Mouse (Mus musculus) megakaryocyte, adult 5-6 weeks (primary cell): ENCODE measurements at regions not wholly inside any gene's neighbourhood (a gene's known extent, or its start where the extent isn't known, plus 50 kb on each side); places are given as distances from the start of the nearest gene placed in this dataset.
A peak's percentile ranks its signal among the peaks of the same experiment; 100 is the strongest.

Experiments
- ATAC-seq: 2 replicates; pipeline ENCODE4 v1.8.0; 2016; ENCODE audit warnings: mild to moderate bottlenecking, inconsistent platforms; ENCODE audit not compliant: poor library complexity, severe bottlenecking

- no peak for ATAC-seq
These were observed 126.3 kb downstream of the Gadd45g start for GRCm38 (mm10) chr13:51972656-51973310.

- no peak for ATAC-seq
These were observed 127.0 kb downstream of the Gadd45g start for GRCm38 (mm10) chr13:51973461-51973860.

GRCm38 (mm10) chr13:51974101-51974500 lies 127.6 kb downstream of the Gadd45g start:
- ATAC-seq = no peak

GRCm38 (mm10) chr13:51975330-51975729 lies 128.9 kb downstream of the Gadd45g start:
- no peak for ATAC-seq

GRCm38 (mm10) chr13:51975801-51976601 lies 129.5 kb downstream of the Gadd45g start:
- ATAC-seq = peak; percentile 43

GRCm38 (mm10) chr13:51976620-51977214 lies 130.2 kb downstream of the Gadd45g start:
- no peak for ATAC-seq

GRCm38 (mm10) chr13:51979301-51979977 lies 133.0 kb downstream of the Gadd45g start:
- ATAC-seq = 0 out of 2 replicates have a peak, but pooled peaks have one; percentile 33

- ATAC-seq = no peak
These were observed 133.9 kb downstream of the Gadd45g start for GRCm38 (mm10) chr13:51980344-51980743.

- no peak for ATAC-seq
These were observed 136.5 kb downstream of the Gadd45g start for GRCm38 (mm10) chr13:51983002-51983401.

- ATAC-seq = no peak
These were observed 137.1 kb downstream of the Gadd45g start for GRCm38 (mm10) chr13:51983575-51983974.

GRCm38 (mm10) chr13:51991339-51991738 lies 144.9 kb downstream of the Gadd45g start:
- ATAC-seq = no peak

GRCm38 (mm10) chr13:51992878-51993277 lies 146.4 kb downstream of the Gadd45g start:
- ATAC-seq = no peak

- ATAC-seq = peak; percentile 84
These were observed 149.7 kb downstream of the Gadd45g start for GRCm38 (mm10) chr13:51996163-51996562.

GRCm38 (mm10) chr13:51998542-51998941 lies 152.1 kb downstream of the Gadd45g start:
- no peak for ATAC-seq

- ATAC-seq = no peak
These were observed 155.3 kb downstream of the Gadd45g start for GRCm38 (mm10) chr13:52001811-52002210.

- no peak for ATAC-seq
These were observed 157.6 kb downstream of the Gadd45g start for GRCm38 (mm10) chr13:52003946-52004539.

GRCm38 (mm10) chr13:52007585-52008395 lies 161.3 kb downstream of the Gadd45g start:
- no peak for ATAC-seq

- ATAC-seq = no peak
These were observed 162.8 kb downstream of the Gadd45g start for GRCm38 (mm10) chr13:52009231-52009630.

- no peak for ATAC-seq
These were observed 163.3 kb downstream of the Gadd45g start for GRCm38 (mm10) chr13:52009766-52010165.

- no peak for ATAC-seq
These were observed 164.5 kb downstream of the Gadd45g start for GRCm38 (mm10) chr13:52011001-52011400.
